Mouse (Mus musculus) lung, adult 18-20 months (tissue): ENCODE results near the gene Rsu1.

ENCODE experiments used
- DNase-seq, 2 experiments: peaks; one replicate each; pipeline ENCODE4 v3.0.0; 2022; ENCODE audit warnings: mixed read lengths in 2 of 2

Gene Rsu1

DNA sequence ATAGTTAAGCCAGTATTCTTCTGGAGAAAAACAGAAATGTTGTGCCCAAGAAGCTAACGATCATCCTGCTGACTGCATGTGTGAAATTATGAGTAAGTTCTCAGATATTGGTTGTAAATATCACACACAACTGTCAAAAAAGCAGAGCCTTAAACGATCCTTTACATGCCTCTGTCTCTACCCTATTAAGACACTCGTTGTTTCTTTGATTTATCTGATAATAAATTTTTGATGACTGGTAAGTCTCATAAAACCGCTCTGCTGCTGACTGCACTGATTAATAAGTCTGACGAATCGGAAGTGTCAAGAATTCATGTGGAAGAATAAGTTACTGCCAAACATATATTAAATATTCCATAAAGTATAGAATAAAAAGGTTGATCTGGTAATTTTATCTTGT, 126.0 kb downstream of the Rsu1 start:
- DNase-seq = no peak

GRCm38 (mm10) chr2:13134890-13135289, 136.3 kb downstream of the Rsu1 start:
- DNase-seq = no peak

- no peak for DNase-seq
Measured at GRCm38 (mm10) chr2:13132841-13133240, 138.4 kb downstream of the Rsu1 start.

GRCm38 (mm10) chr2:13132406-13132805, 138.8 kb downstream of the Rsu1 start:
- DNase-seq = no peak

- no peak for DNase-seq
Measured at GRCm38 (mm10) chr2:13129859-13130258, 141.4 kb downstream of the Rsu1 start.

DNA sequence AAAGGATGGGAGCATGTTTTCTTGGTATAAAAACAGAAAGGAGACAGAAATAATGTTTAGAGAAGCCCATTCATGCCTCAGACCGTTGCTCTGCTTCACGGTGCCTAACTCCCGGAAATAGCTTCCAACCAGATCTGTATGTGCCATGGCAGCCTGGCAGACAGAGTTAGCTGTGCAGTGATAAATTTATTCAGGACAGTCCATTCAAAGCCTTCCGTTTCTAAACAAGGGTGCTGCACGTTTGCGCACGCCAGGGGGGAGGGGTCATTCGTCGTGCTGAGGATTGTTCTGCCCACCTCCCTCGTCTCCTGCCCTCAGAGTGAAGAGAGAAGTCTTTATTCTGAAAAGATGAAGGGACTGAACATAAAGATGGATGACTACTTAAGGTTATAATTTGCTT, 141.9 kb downstream of the Rsu1 start:
- DNase-seq = no peak

DNA sequence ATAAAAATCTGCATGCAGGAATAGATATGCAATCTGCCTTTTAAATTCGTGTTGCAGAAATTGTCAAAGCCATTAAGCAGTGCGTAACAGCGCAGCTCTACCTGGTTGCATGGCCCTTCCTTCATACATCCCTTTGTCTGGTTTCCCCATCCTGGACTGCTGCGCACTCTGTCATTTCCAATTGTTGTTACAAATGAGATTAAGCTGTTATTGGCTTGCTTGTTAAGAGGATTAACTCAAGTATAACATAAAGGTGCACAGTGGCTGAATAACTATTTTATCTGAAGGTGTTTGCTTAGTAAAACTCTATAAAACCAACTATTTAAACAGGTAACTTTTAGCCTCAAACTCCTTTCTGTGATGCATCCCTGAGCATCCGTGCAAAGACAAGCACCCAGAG, 150.8 kb downstream of the Rsu1 start:
- DNase-seq = no peak

DNA sequence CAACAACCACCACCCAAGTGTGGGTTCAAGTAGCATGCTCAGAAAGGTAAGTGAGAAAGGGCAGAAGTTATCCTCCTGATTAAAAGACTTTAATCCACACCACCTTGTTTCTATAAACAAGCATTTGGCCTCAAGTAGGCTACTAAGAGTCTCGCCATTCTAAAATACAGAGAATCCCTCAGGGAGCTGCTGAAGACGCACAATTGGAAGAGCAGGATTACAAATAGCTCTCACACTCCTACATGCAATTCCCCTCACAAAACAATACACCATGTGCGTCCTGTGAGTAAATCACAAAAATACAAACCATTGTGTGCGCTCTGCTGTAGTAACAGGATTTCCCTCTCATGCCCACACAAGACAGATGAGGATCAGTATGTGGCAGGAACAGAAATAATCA, 153.3 kb downstream of the Rsu1 start:
- DNase-seq = no peak

- DNase-seq = no peak
Measured at GRCm38 (mm10) chr2:13106531-13106930, 164.7 kb downstream of the Rsu1 start.

GRCm38 (mm10) chr2:13104388-13104787, 166.8 kb downstream of the Rsu1 start:
- DNase-seq = no peak

GRCm38 (mm10) chr2:13103797-13104200, 167.4 kb downstream of the Rsu1 start:
- DNase-seq = no peak

GRCm38 (mm10) chr2:13094045-13094444, 177.2 kb downstream of the Rsu1 start:
- DNase-seq = no peak

- no peak for DNase-seq
Measured at GRCm38 (mm10) chr2:13093570-13093969, 177.6 kb downstream of the Rsu1 start.

DNA sequence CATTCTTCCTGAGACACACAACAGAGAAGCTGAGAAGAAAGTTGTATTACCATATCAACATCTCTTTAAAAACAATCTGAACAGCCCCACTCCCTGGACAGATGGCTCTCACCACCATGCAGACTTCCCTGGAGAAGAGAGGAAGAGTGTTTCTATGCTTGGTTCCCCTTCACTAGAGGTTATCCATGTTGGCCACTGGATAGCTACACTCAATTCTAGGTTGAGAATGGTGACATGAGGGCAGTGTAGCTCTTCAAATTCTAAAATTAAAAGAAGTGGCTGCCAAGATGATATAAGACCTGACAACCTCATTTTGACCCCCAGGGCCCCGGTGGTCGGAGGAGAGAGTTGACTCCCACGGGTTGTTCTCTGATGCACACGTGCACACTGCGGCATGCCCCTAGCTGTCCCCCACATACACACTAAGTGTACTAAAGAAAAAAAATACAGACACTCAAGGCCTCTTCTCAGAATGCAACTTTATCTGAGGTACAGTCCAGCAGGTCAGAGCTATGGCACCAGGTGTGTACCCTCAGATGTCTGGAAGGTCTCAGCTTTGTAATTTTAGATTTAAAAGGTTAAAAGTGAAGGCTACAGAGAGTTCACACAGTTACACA, 179.7 kb downstream of the Rsu1 start:
- no peak for DNase-seq

DNA sequence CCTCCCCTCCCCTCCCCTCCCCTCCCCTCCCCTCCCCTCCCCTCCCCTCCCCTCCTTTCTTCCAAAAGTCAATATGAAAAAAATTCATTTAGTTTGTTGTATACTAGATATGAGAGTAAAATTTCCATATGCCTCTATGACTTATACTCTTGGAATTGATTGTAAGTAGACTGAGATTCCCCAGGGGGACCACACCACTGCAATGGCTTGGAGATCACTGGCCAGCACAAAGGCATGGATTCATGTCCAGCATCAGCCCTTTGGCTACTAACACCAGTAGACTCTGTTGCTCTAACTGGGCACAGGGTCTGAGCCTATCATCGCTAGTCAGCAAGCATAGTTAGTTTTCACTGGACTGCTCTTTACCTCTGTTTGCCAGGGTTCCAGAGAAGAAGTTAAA, 180.4 kb downstream of the Rsu1 start:
- DNase-seq = no peak

DNA sequence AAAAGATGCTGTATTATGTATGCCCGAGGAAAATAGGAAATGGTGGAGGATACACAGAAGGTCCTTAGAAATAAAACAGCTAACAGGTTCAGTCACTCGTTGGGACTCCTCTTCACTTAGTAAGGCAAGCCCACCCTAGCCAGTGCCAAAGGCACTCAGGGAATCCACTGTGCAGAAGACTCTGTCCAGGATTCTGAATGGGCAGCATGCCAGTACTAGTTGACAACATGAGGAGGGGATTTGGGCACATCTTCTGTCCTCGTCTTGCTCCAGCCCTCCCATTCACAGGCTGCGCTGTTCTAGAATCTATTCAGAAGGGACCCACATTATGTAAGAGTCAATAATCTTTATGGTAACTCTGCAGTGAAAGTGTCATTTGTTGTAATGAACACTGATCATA, 181.4 kb downstream of the Rsu1 start:
- no peak for DNase-seq

DNA sequence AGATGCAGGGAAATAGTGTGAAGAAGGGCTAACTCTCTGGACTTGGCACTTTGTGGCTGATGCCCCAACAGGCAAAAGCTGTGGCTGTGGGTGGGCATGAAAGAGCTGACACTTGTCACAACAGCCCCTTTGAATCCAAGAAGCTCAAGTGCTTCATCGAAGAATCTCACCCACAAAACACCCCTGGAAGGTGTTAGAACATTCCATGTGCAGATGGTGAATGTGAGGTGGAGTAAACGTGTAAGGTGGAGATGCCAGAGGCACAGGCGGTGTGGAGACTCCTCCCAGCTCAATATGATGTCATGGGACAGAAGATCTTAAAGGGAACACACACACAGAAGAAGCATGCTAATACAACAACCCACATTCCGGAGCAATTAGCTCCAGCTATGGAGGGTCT, 182.9 kb downstream of the Rsu1 start:
- DNase-seq = no peak

GRCm38 (mm10) chr2:13087811-13088210, 183.4 kb downstream of the Rsu1 start:
- no peak for DNase-seq

- no peak for DNase-seq
Measured at GRCm38 (mm10) chr2:13084223-13084622, 187.0 kb downstream of the Rsu1 start.

- no peak for DNase-seq
Measured at GRCm38 (mm10) chr2:13080476-13080875, 190.7 kb downstream of the Rsu1 start.

GRCm38 (mm10) chr2:13072243-13072642, 199.0 kb downstream of the Rsu1 start:
- no peak for DNase-seq

GRCm38 (mm10) chr2:13060426-13061170, 210.6 kb downstream of the Rsu1 start:
- no peak for DNase-seq

GRCm38 (mm10) chr2:13048649-13049048, 222.6 kb downstream of the Rsu1 start:
- DNase-seq = no peak

DNA sequence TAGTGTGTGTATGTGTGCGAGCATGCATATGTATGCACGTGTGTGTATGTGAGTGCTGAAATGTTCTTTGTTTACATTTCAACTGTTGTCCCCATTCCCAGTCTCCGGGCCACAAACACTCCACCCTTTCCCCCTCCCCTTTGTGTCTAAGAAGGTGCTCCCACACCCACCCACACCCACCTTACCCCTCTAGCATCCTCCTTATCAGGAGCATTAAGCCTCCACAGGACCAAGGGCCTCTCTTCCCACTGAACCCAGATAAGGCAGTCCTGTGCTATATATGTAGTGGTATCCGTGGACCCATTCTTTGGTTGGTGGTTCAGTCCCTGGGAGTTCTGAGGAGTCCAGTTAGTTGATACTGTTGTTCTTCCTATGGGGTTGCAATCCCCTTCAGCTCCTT, 226.7 kb downstream of the Rsu1 start:
- DNase-seq = no peak

- DNase-seq = no peak
Measured at GRCm38 (mm10) chr2:13039785-13040184, 231.4 kb downstream of the Rsu1 start.
